Mouse (Mus musculus) bone marrow macrophage, adult 2 months (primary cell): ENCODE results near the gene Gm20708.

ENCODE experiments used
- CTCF ChIP-seq: IDR thresholded peaks from 2 replicates; pipeline ENCODE4 v1.5.1; 2012; ENCODE audit warnings: low read depth, mild to moderate bottlenecking, low read length, moderate library complexity
- POLR2A ChIP-seq: IDR thresholded peaks from 2 replicates; pipeline ENCODE4 v1.6.1; 2012; ENCODE audit warnings: mild to moderate bottlenecking, low read depth, low read length, borderline replicate concordance

DNA sequence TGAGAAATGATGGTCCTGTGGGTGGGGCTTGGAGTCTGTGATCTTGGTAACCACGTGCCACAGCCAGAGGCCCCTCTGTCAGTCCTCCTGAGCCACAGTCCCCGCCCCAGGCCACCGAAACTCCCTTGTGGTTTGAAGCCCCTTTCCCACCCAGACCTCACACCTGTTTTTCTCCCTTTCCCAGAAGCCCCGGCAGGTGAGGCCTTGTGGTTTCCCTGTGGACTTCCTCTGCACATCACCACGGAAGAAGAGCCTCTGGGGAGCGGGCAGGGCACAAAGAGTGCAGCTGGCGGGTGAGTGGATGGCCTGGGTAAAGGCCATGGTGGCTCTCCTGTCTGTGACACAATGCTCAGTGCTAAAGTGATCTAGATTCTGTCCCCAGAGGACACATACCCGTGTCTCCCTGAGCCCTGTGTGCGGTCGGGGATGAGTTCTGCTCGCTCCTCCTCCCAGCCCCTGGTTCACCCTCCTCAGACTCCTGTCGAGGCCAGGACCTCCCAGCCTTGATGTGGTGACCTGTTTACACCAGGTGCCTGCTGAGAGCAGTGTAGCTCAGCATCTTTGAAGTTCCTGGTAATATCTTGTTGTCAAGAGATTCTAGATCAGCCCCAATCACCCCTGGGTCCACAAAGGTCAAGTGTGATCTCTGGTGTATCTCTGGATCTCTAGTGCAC, 62.6 kb downstream of the Gm20708 start:
- TF ChIP-seq CTCF: no peak
- no peak for TF ChIP-seq POLR2A
